Mouse (Mus musculus) left cerebral cortex, adult 8-10 months (tissue): ENCODE data around the gene Atp2c1. TPM values are rescaled to one million over a fixed set of nuclear protein-coding genes. Genes with fewer than 3 reads are reported as not detected.
A peak's percentile ranks its signal among the peaks of the same experiment; 100 is the strongest.

ENCODE experiments used
- DNase-seq, 2 experiments: peaks; one replicate each; pipeline ENCODE4 v3.0.0; 2022; ENCODE audit warnings: low spot score in 2 of 2
- total RNA-seq, 4 experiments: library from RNA; stranded (reverse); gene quantifications; 2 replicates each; pipeline ENCODE4 v1.2.4; 2022

Gene Atp2c1
- total RNA-seq, 4 experiments from 2014 or later = 180 to 197 (median 186) TPM

DNA sequence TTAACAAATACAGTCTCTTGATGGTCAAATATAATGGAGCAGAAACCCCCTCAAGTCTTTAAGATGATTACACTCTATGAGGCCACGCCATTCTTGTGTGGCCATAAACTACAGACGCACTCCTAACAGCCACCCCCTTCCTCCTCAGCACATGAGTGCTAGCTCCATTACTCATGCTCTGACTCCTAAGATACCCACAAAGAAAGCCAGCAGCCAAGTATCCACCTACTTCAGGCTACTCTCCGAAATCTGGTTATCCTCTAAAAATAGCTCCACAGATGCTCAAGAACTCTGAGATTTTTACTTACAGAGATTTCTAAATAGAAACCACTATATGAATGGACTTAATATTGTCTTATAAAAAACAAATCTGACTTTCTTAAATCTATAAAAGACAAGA, 34.4 kb downstream of the Atp2c1 start:
- peak in 1 of 2 experiments; percentile 67 for DNase-seq

DNA sequence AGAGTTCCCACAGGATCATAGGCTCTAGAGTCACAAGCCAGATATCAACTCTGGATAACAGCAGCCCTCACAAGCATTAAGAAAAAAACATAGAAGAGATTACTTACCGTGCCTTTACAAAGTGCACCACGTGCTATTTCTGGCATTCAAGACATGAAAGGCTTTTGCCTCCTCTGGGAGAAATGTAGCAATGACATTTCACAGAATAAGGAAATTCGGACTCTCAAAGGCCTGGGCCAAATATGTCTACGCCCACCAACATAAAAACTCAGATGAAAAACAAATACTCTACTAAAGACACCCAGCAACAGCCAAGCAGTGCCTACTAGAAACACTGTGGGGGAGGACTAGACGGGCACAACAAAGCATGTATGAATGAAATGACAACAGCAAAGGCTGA, 38.8 kb downstream of the Atp2c1 start:
- DNase-seq = no peak

DNA sequence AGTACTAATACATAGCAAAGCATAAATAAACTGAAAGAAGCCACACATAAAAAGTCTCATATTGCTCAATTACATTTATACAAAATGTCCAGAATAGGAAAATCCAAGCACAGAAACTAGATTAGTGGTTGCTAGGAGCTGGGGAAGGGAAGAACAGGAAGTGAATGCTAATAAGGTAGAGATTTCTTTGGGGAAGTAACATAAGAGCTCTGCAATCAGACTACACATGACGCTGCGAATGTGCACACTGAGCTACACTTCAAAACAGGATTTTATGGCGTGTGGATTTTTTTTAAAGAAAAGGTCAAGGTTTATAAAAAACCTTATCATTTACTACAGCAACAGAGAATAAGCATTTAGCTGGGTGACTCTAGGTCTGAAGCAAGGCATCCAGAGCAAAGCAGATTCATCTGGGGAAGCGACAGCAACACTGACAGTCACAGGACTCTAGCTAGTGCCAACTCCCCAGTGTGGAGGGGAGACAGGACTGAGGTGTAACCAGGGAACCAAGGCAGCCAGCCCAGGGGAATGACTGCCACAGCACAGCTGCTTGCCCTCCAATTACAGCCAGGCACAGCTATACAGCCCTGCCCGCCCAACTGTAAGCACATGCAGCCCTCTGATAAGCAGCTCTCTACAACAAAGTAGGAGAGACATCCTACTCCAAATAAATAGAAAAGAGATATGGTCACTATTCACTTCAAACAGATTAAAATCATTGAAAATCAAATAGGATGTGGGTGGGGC, 42.6 kb downstream of the Atp2c1 start:
- DNase-seq = no peak

DNA sequence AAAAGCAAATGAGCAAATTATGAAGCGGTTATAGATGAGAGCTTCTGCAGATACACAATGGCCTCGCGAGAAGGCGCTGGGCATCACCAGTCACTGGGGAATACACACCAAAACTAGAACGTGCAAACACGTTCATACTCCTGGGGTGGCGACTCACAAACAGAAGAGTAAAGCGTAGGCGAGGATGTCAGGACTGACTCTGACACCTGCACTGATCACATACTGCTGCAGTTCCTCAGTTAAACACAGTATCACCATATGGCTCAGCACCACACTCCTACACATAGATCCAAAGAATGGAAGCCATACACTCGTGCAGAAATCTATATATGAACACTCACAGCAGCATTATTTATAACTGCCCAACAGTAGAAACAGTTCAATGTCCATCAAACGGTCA, 43.2 kb downstream of the Atp2c1 start:
- peak in 1 of 2 experiments; percentile 51 for DNase-seq

DNA sequence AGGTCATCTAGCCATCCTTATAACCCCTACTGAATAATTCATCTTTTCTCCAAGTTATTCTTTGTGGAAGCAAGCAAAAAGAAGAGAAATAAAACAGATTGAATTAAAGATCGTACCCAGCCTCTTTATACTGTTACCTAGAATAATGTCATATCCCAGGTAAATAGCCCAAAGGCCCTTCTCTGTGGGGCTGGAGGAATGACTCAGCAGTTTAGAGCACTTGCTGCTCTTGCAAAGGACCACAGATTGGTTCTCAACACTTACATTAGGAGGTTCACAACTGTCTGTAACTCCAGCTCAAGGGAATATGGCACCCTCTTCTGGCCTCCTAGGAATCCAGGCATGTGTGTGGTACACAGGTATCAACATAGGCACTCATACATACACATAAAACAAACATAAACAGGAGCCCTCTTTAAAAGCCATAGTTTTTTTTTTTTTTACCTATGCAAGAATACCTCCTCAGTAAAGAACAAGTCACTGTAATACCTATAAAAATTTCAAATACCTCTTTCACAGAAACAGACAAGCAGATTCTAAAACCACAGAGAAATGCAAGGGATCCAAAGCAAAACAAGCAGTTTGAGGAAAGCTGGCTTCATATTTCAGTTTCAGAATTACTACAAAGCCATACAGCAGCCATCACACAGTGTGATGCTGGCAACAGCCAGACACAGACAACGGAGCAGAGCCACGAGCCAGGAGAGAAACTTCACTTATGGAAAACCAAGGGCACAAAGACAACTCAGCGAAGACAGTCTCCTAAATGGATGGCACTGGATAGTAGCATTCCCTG, 44.2 kb downstream of the Atp2c1 start:
- no peak for DNase-seq

DNA sequence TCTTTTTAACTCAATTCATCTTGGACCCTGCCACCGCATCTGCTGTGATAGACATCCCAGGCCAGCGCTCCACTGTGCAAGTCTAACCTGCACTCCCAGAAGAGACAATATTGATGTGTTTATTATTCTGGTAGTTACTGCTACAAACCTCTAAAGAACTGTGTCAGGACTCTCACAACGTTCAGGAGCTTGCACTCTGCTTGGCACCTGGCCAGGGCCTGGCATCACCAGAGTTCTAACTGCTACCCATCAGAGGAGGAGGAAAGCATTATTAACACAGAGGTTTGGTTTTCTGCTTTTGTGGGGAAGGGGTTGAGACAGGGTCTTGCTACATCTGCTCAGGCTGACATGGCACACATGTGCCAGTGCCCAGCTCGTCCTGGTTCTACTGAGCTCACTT, 45.0 kb downstream of the Atp2c1 start:
- no peak for DNase-seq

DNA sequence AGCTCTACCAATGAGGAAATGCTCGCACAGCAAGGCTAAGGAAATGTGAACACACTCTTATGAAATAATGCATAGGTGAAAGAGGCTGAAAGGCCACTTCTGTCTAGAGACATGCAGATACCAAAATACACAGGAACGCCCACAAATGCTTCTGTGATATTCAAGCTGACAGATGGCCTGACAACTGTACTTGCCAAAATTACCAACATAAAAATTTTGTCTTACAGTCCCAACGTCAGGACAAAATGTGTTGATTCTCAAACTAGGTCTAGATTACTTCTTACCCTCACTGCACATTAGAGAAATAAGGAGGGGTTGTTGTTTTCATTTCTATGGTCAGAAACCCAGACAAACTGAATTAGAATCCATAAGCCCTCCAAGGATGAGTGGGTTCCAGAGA, 51.0 kb downstream of the Atp2c1 start:
- DNase-seq = no peak

DNA sequence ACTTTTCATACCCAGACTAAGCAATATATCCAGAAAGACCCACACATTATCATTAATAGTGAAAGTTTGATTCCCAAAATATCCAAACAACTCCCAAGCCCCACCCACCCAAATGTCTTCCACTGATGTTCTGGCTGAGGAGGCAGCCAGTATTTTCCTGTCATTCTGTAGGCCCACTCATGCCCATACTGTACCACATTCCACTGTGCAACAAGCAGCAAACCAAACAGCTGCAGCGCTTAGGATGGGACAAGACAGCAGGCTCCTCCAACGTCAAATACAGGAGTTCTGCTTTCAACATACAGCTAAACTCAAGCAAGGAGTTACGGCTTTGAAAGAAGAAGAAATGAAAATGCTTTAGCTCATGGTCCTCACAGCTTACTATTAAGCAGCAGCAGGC, 52.2 kb downstream of the Atp2c1 start:
- no peak for DNase-seq

DNA sequence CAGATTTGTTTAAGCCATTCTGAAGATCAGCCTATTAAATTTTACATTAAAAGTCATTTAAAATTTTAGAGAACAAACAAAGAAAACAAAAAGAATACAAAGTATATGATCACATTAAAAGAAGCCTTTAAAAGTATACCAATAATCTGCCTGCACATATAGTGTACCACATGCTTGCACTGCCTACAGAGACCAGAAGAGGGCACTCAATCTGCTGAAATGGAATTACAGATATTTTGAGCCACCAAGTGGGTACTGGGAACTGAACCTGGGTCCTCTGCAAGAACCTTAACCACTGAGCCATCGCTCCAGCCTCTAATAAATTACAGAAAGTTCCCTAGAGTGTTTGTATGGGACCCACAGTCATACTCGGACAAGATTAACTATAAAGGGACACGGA, 59.3 kb downstream of the Atp2c1 start:
- no peak for DNase-seq

DNA sequence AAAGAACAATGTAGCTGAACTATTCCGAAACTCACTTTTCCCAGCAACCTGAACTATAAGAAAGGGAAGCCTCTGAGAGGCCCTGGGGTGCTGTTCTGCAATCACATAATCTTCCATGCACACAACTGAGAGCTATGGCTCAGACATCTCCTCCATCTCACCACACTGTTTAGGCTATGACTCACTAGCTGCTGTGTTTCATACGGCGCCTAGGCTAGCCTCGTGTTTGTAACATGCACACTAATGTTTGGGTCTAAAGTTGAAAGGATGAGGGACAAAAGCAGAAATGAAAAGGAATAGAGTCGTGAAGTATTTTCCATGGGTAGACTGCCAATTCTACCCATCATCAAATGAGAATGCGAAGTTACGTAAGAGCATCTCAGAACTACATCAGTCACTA, 65.6 kb downstream of the Atp2c1 start:
- no peak for DNase-seq

DNA sequence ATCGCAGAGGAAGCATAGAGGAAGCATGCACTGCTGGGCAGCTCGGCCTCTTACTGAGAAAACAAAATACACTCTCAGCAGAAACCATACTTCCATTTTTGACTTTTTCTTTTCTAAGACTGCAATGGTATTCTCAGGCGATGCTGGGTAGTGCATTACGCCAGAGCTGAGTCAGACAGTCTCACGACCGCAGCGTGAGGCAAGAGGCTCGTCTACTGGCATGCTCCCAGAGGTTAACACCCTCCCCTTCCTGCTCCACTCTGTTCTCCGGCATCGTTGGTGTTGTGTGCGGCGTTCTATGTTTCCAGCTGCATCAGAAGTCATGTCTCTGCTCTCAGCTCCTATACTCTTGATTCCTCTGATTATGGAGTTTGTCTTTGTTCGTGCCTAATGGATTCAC, 68.1 kb downstream of the Atp2c1 start:
- no peak for DNase-seq

DNA sequence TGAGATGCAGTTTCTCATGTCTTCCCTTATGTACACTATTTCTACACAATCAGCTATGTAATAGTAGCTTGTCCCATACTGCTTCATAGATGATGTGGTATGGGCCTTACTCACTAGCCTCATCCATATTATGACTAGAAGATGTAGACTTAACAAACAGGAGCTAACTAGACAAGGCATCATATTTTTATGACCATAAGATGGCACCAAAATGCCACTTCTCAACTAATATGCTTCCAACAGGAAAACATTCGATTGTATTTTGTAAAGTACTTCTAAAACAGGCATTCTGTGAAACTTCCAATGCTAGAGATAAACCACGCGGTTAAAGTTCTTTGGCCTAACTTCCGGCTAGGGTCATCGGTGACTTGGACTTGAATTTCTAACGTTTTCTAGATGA, 118.6 kb downstream of the Atp2c1 start:
- no peak for DNase-seq

DNA sequence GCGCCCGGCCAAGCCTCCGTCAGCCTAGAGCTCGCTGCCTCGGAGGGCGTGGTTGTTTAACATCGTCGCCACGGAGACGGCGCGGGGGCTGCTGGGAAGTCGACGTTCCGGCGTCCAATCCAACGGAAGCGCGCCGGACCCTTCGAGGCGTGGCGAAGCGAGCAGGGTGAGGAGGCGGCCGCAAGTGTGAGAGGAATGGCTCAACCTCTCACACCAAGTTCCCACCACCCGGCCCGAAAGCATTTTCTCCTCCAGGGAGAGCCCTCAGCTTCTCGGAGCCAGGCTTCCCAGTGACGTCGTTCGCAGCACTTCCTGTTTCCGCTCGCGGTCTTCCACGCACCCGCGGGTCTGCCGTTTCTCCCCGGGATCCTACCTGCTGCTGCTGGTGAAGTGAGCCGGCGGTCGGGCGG, 131.9 kb downstream of the Atp2c1 start, which contains the start of the genes Aste1 and Nek11:
Gene Aste1 (plus strand): TSS at position 175 of the 410 bp plus-strand sequence.
Gene Nek11 (minus strand): TSS at position 307 of the 410 bp plus-strand sequence.
- peak; percentile 82 to 86 for DNase-seq

DNA sequence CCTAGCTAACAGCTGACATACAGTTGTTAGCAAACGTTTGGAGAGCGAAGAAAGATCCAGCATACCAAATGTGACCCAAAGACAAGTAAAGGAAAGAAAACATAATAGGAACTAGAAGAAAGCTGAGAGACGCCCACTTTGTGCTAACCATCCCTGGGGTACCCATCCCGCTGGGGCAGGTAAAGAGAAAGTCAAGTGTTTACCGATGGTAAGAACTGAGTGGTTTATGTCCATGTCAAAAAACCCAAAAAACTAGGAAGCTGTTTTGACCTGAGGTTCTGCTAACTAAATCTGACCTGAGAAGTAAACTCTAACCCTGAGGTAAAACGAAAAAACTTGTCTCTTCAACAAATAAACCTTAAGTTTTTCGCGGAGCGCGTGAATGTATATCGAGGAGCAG, 132.4 kb downstream of the Atp2c1 start:
- DNase-seq = no peak

DNA sequence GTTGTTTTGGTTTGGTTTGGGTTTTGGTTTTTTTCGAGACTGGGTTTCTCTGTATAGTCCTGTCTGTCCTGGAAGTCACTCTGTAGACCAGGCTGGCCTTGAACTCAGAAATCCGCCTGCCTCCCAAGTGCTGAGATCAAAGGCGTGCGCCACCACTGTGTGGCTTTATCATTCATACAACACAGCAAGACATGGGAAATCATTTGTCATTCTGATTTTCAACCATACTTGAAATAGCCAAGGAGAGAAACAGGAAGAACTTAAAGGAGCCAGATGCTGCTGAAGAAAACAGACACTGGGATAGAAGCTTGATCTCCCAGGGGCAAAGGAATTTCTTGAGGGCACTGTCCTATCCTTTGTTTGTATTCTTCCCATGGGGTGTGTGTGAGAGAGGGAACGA, 136.5 kb downstream of the Atp2c1 start:
- DNase-seq = no peak

DNA sequence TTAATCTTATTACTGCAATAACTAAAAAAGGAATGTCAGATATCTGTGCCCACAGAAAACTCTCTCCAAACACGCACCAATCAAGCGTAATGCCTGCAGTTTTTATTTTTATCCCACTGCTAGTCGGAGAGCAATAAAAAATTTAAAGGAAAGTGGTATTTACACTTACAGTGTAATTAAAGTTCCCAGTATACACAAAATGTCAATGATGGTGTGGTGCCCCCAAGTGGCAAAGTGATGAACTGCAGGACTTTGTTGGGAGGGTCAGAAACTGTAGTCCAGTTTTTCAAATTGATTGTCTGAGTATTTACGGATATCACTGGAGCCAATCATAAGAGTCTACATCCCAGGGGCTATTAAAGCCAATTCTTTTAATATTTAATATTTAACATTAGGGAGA, 137.8 kb downstream of the Atp2c1 start:
- DNase-seq = peak in 1 of 2 experiments; percentile 87

DNA sequence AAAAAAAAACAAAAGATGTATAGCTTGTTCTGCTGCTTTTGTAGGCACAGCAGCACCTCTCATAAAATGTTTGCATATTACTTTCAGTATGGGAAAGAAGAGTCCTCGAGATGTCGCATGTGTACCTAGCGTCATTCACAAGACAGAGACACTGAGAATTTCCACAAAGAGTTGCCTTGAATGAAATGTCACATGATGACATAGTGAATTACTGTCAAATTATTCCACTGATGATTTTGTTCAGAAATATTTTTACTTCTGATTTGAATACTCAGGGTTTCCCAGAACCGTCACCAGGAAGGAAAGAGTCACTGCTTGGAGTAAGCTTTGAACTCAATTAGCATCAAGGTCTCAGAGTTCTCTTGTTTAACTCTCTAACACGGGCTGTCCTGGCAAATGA, 139.7 kb downstream of the Atp2c1 start:
- no peak for DNase-seq

DNA sequence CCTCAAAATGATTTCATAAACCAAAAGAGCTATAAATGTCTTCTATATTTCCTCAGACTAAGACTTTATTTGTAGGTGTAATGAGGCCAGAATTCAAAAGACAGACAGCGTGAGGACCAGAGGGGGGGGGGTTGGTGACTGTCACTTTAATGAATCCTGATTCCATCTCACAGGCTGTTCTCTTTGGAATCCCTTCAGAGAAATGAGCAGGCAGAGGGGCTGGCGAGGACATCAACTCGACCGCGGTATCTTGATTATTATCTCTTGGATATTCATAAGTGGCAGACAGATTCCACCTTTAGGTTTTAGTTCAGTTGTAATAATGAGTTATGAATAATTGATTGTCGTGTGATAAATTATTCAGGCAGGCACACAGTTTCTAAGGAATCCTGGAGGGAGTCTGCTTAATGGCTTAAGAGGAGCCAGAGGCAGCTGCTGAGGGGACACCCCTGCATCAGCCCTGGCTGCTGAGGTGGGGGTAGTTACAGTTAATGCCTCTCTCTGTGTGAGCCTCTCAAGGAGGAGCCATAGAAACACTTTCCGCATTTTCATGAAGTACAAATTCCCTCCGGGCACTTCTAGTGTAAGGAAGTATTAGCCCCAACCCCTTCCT, 147.5 kb downstream of the Atp2c1 start:
- no peak for DNase-seq

DNA sequence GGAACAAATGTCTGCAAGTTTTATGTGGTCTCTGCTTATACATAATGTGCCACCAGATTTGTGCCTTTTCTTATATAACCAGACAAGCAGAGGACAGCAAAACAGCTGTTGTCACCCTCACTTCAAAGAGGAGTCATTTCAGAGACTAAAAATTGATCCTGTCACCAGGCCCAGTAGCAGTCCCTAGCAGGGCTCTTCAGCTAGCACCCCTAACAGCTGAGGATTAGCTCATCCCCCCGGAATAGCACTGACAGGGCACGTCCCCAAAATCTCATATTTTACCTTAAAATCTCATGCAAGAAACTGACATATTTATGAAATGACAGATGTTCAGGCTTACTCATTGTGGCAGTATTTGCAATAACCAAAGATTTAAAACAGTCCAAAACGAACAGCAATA, 149.5 kb downstream of the Atp2c1 start:
- DNase-seq = no peak

DNA sequence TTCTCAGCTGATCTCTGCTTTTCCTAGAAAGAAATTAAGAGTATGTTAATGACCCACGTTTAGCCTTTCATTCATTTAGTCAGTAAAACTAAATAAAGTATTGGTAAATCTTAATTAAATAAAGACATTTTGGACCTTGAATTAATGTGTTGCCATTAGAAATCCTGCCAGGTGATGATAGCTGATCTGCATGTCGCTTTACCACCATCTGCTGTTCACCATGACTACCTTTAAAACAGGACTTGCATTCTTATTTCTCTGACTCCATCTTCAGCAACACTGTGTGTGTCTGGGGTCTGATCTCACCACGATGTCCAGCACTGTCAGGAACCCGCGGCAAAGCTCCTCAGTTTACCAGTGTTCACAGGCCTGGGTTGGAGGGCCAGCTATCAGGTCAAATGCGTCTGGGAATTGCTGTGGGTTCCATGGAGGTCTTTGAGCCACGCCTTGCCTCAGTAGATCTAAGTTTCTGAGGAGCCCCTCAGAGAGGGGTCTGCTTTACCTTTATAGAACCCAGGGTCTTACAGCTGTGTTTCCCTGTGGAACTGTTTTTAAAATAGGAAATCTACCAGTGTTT, 150.1 kb downstream of the Atp2c1 start:
- no peak for DNase-seq

DNA sequence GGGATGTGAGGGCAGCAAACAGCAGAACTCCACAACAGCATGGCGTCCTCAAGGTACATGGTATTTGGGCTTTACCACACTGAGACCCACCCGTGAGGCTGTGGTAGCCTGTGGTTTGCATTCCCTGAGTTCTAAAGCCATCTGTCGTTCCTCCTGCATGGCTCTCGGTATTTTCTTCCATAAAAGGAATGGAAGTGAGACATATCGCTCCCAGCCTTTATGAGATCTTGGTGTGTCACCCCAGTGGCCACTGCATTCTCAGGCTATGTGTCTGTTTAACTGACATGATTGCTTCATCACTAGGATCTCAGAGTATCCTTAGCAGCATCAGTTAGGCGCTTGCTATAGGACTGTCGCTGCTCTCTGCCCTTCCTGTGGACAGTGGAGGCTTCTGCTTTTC, 150.7 kb downstream of the Atp2c1 start:
- DNase-seq = no peak

DNA sequence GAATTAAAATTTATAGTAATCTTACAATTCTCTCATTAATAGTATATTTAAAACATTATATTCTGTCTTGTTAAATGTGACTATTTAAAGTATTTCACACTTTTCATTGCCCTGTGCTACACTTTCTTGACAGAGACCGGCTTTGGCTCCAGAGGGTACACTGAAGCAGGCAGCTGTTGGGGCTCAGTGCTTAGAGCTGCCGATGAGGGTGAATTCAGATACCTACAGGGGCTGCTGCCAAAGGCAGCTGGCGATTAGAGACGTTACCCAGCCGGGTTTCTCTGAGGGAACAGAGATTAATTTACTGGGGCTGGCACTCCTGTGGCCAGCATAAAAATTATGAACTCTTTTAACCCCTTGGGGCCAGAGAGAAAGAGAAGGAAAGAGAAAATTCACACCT, 152.8 kb downstream of the Atp2c1 start:
- DNase-seq = no peak
